Mouse (Mus musculus) liver, embryonic 14.5 days (tissue): ENCODE results near the gene Zfp553. TPM values are rescaled to one million over a fixed set of nuclear protein-coding genes. Genes with fewer than 3 reads are reported as not detected.

ENCODE experiments used
- ATAC-seq: fragments of 200-750 bp; cut with Nextera tagmentation; 2 replicates; pipeline ENCODE4 v1.8.0; 2017; ENCODE audit warnings: moderate number of reproducible peaks, mild to moderate bottlenecking, moderate library complexity; ENCODE audit not compliant: insufficient read depth
- DNase-seq, 3 experiments: peaks; one replicate each; pipeline ENCODE4 v3.0.0-alpha.2; 2012 to 2013; ENCODE audit warnings: low read depth in 3 of 3, low spot score in 3 of 3
- H3K27ac ChIP-seq: fragments of 300-500 bp; sonication (generic); 2 replicates; pipeline ENCODE4 v1.5.1; 2014; ENCODE audit warnings: moderate library complexity, mild to moderate bottlenecking, control low read depth, inconsistent platforms
- H3K27me3 ChIP-seq: fragments of 300-500 bp; sonication (generic); 2 replicates; pipeline ENCODE4 v1.6.1; 2014; ENCODE audit warnings: mild to moderate bottlenecking, low read length, moderate library complexity; ENCODE audit not compliant: control insufficient read depth, insufficient read depth
- H3K36me3 ChIP-seq: fragments of 300-500 bp; sonication (generic); replicated peaks from 2 replicates; pipeline ENCODE4 v1.6.1; 2014; ENCODE audit warnings: low read depth; ENCODE audit not compliant: control insufficient read depth, insufficient read depth
- H3K4me1 ChIP-seq, 2 experiments: fragments of 200-500 bp in 1 of 2; fragments of 300-500 bp in 1 of 2; sonication (generic) in 1 of 2; replicated peaks; 2 replicates each; pipeline ENCODE4 v1.6.1; 2012 to 2014; ENCODE audit warnings: antibody characterized with exemption in 1 of 2, inconsistent platforms in 1 of 2, low read length in 1 of 2; ENCODE audit not compliant: control insufficient read depth in 2 of 2, insufficient read depth in 2 of 2
- H3K4me2 ChIP-seq: fragments of 300-500 bp; sonication (generic); 2 replicates; pipeline ENCODE4 v1.6.1; 2014; ENCODE audit warnings: low read depth, mild to moderate bottlenecking, control low read depth, moderate library complexity
- H3K4me3 ChIP-seq, 2 experiments: fragments of 200-500 bp in 1 of 2; fragments of 300-500 bp in 1 of 2; sonication (generic) in 1 of 2; 2 replicates each; pipeline ENCODE4 v1.5.1; 2012 to 2014; ENCODE audit warnings: low read depth in 2 of 2, low read length in 2 of 2, mild to moderate bottlenecking in 2 of 2, control low read depth in 1 of 2, inconsistent platforms in 1 of 2, moderate library complexity in 1 of 2; ENCODE audit not compliant: insufficient read depth in 1 of 2
- H3K9ac ChIP-seq: fragments of 300-500 bp; sonication (generic); replicated peaks from 2 replicates; pipeline ENCODE4 v1.6.1; 2014; ENCODE audit warnings: mild to moderate bottlenecking, control low read depth, moderate library complexity
- H3K9me3 ChIP-seq: fragments of 300-500 bp; sonication (generic); 2 replicates; pipeline ENCODE4 v1.6.1; 2016; ENCODE audit warnings: low read length, mixed read lengths; ENCODE audit not compliant: control insufficient read depth
- CTCF ChIP-seq: IDR thresholded peaks from 2 replicates; pipeline ENCODE4 v1.5.1; 2016; ENCODE audit warnings: antibody characterized with exemption, low read depth, control low read depth
- EP300 ChIP-seq: IDR thresholded peaks from 2 replicates; pipeline ENCODE4 v1.6.1; 2016; ENCODE audit warnings: antibody characterized with exemption, low read depth
- WGBS: fragments of 180-500 bp; shearing (Covaris S2); extraction: QIAGEN DNeasy Blood & Tissue Kit; methylation state at CpG from one replicate; pipeline ENCODE4 v1.1.7; 2014; ENCODE audit not compliant: insufficient replicate concordance; 5-methylcytosine and 5-hydroxymethylcytosine counted together
- polyA plus RNA-seq, 2 experiments: library from polyadenylated mRNA; depleted of rRNA in 1 of 2; stranded (reverse) in 1 of 2; unstranded in 1 of 2; fragments of >200 nt; fragmentation: Nextera tagmentation in 1 of 2; extraction: Ambion mirVana in 1 of 2; gene quantifications; 2 replicates each; pipeline versions ENCODE4 v1.2.1 to v1.2.3; 2012 to 2014

Gene Zfp553
- polyA plus RNA-seq, 2 experiments = 2.4 to 3.4 TPM

DNA sequence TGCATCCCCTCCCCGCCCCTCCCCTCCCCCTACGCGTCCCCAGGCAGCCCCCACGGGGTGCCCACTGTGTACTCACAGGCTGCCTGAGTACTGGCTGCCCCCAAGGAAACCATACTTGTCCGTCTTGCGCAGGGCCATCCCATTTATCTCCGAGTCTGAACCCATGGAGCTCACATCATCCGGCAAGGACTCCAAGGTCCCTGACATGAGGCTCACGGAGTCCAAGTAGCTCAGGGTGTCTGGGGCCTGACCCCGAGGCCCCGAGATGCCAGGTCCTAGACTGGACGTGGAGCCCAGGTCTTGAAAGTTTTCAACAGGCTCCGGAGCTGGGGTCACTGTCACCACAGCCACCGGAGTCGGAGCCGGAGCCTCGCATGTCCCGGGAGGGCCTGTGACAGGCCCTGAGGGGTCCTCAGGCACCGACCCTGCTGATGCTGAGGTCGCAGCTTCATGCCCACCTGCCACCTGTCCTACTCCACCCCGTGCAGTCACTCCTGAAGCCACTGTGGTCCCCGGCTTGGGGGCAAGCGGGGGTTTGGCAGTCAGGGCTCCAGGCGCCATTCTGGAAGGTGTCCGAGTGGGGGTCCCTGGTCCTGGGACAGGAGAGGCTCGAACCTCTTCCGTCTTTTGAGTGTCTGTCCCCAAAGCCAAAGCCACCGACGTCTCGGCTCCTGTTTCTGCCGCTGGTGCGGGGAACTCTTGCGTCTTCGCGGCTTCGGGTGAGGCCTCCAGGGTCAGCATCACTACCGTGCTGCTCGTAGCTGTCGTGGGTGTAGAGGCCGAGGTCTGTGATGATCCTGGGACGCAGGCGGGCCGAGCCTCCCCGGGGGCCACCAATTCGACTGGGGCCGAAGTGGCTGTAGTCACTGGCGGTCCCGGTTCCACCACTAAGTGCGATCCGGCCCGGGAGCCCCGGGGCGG lies 25.2 kb upstream of the Zfp553 start:
- DNase-seq (no peak), ATAC-seq (no peak)
- Histone ChIP-seq H3K9ac (peak overlapping the region; percentile 99), H3K27me3 (no peaks in the 10 kb centered on the region), H3K4me1 (peaks cover 15 to 16% of the 10 kb centered on the region in 2 experiments), H3K4me3 (peak overlapping the region; percentile 78 to 95), H3K9me3 (no peaks in the 10 kb centered on the region), H3K4me2 (peak overlapping the region; percentile 91), H3K36me3 (peaks cover 10% of the 10 kb centered on the region), H3K27ac (peak overlapping the region; percentile 85)
- TF ChIP-seq CTCF (no peak), EP300 (no peak)
- under 1% methylated on average over 53 of the region's 53 CpGs for WGBS

DNA sequence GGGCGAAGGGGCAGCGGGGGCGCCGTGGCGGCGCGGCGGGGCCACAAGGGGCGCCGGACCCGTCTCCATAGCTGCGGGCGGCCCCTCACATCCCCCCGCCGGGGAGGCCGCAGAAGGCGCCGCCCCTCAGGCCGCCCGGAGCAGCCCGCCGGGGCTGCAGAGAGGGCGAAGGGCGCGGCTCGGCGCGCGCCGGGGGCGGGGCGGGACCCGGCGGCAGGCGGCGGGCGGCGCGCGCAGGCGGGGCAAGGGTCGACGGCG lies 24.6 kb upstream of the Zfp553 start, which contains the start of gene Tbc1d10b:
Tbc1d10b (minus strand) TSS at position 174 of the 258 bp plus-strand sequence.
- no peak for TF ChIP-seq CTCF
- no peak for TF ChIP-seq EP300
- ATAC-seq = peak; percentile 53
- under 1% methylated on average over 31 of the region's 44 CpGs for WGBS

DNA sequence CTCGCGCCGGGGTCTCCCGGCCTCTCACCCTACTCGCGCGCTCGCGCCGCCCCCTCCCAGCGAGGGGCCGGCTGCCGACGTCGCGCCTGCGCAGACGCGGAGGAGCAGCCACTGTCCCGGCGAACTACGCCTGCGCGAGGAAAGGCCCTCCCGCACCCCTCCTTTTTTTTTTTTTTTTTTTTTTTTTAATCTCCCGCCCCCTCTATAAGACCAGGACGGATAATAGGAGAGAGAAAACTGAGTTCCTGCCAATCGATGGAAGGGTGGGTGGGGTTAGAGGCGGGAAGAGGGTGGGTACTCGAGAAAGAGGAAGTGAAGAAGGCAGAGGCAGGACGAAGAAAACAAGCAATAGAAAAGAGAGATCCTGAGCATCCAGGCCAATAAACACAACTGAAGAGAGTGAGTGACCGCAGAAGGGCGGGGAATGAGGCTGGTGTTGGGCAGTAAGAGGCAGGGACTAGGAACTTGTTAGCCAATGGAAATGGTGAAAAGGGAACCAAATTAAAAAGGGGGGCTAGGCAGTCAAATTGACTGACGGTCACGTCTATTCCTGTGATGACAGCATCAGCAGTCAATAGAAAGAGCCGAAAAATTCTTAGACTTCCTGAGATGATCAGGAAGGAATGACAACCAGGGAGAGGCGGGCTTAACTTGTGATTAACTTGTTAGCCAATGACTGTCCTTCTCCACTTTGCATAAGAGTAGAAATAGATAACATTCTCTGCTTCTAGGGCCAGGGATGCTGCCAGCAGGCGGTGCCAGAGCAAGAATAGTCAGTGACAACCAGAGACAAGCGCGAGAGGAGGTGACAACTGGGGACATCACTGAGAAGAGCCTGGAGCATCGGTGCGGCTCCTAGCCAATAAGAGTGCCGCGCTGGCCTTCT lies 24.1 kb upstream of the Zfp553 start, which contains the start of gene Mylpf:
Mylpf (plus strand) TSS at position 338 of the 886 bp plus-strand sequence.
- peak within 1 kb of the TSS; percentile 99 for H3K9ac ChIP-seq
- no peaks in the 10 kb centered on the region; the same call in none of the 2 replicates for H3K36me3 ChIP-seq
- H3K9me3 ChIP-seq = no peaks in the 10 kb centered on the region
- H3K4me1 ChIP-seq = peaks cover 15 to 16% of the 10 kb centered on the region in 2 experiments
- peak within 1 kb of the TSS; percentile 78 to 95 for H3K4me3 ChIP-seq
- peak; percentile 88 for TF ChIP-seq CTCF
- no peak for TF ChIP-seq EP300
- DNase-seq (peak; percentile 94 to 97 (median 95)), ATAC-seq (peak; percentile 85)
- H3K27me3 ChIP-seq = no peaks in the 10 kb centered on the region
- WGBS = 0% methylated on average over 36 of the region's 44 CpGs
- peak within 1 kb of the TSS; percentile 85 for H3K27ac ChIP-seq
- peak within 1 kb of the TSS; percentile 91 for H3K4me2 ChIP-seq

More for the DNA sequence above, 24.6 kb upstream of the Zfp553 start, which contains the start of gene Tbc1d10b:
- Histone ChIP-seq H3K9me3 (no peaks in the 10 kb centered on the region), H3K36me3 (peaks cover 6% of the 10 kb centered on the region), H3K27ac (peak within 1 kb of the TSS; percentile 85), H3K9ac (peak within 1 kb of the TSS; percentile 99), H3K27me3 (no peaks in the 10 kb centered on the region), H3K4me1 (peaks cover 15 to 16% of the 10 kb centered on the region in 2 experiments), H3K4me3 (peak within 1 kb of the TSS; percentile 78 to 95), H3K4me2 (peak within 1 kb of the TSS; percentile 91)
- DNase-seq = no peak

DNA sequence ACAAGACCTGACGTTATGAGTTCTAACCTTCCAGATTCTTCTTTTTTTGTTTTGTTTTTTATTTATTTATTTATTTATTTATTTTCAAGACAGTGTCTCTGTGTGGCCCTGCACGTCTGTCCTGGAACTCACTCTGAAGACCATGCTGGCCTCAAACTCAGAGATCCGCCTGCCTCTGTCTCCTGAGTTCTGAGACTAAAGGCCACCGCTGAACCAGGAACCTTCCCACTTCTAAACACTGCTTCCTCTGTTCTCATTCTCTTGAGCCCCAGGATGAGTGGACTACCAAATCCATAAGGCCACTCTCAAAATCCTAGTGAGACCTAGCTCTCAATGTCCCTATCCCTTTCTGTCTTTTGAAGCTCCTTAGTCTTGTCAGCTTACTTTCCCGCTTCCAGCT lies 23.0 kb upstream of the Zfp553 start:
- ATAC-seq (no peak), DNase-seq (no peak)
- Histone ChIP-seq H3K9ac (peak overlapping the region; percentile 99), H3K4me1 (peaks cover 15 to 16% of the 10 kb centered on the region in 2 experiments), H3K9me3 (no peaks in the 10 kb centered on the region), H3K36me3 (no peaks in the 10 kb centered on the region; the same call in 1 of the 2 replicates), H3K4me2 (peak overlapping the region; percentile 91), H3K27me3 (no peaks in the 10 kb centered on the region), H3K4me3 (peak overlapping the region; percentile 21 to 95), H3K27ac (peak overlapping the region; percentile 85)
- 75% methylated on average over 5 of the region's 5 CpGs for WGBS
- TF ChIP-seq CTCF (no peak), EP300 (no peak)
